In genomic region chr4:98543001-98543400, GRCm38 (mm10) we compare ENCODE assay signal across 29 mouse cellular contexts.
DNase-seq lines count a peak whose midpoint lies in the region; TF ChIP-seq lines count a peak whose summit lies in the region.
"Had no signal": no experiment of that assay in that cellular context is flagged by ENCODE, and none has a peak within 500 bp of the region (broad histone marks: within the 10 kb centered on the region; RNA-seq: fewer than 3 reads in every experiment).

No protein-coding gene starts in this region.

- H3K4me3 ChIP-seq in layer of hippocampus, adult 2 months: no peak overlapping the region
- H3K4me3 ChIP-seq: embryonic facial prominence, embryonic 10.5 days; embryonic facial prominence, embryonic 13.5 days; erythroblast, embryonic 14.5 days; forebrain, embryonic 12.5 days; forebrain, embryonic 15.5 days; gastrocnemius, adult 2 months; heart, embryonic 12.5 days; heart, embryonic 15.5 days had no signal

- no peak for TF ChIP-seq CTCF in layer of hippocampus, adult 2 months (conservative IDR thresholded peaks at IDR 0.05)

- peak; percentile 31 to 36 for DNase-seq in frontal cortex, postnatal 36 days (ENCODE audit: low spot score in 2 of 2)
- no peak for DNase-seq in frontal cortex, postnatal 10 days (ENCODE audit: low spot score in 2 of 2)
- peak in 1 of 2 experiments; percentile 18 for DNase-seq in layer of hippocampus, adult 2 months (ENCODE audit: low spot score in 2 of 2)
- no peak for DNase-seq in layer of hippocampus, postnatal 10 days (ENCODE audit: low spot score in 2 of 2)
- DNase-seq in right cerebral cortex, adult 18-20 months: peak; percentile 56
- no peak for DNase-seq in right cerebral cortex, postnatal 10 days (ENCODE audit: low spot score in 2 of 2)
- peak; percentile 69 for DNase-seq in brain, adult 2 months (ENCODE audit: low read depth, low spot score)
- DNase-seq in cerebellum, adult 18-20 months: no peak
- DNase-seq: adrenal gland, postnatal 10 days; adrenal gland, postnatal 36 days; B cell, adult 2 months; cerebellum, adult 11 months; cerebellum, adult 8-10 months; cerebellum, postnatal 36 days; embryo, embryonic 11 days; gastrocnemius, adult 2 months; gastrocnemius, postnatal 14 days; heart, adult 18-20 months; heart, postnatal 10 days; heart, postnatal 4 days had no signal

- peak overlapping the region; percentile 36; the same call in 1 of the 2 replicates for H3K27ac ChIP-seq in layer of hippocampus, adult 2 months
- H3K27ac ChIP-seq: embryonic facial prominence, embryonic 10.5 days; embryonic facial prominence, embryonic 13.5 days; forebrain, embryonic 12.5 days; forebrain, embryonic 15.5 days; gastrocnemius, adult 2 months; heart, embryonic 15.5 days; hindbrain, embryonic 14.5 days; hindbrain, postnatal 0 days had no signal

Comparison
In these comparisons a context has a peak if more than half of its experiments do, and no peak if none do; other contexts are left out.
1. DNase-seq: peak in frontal cortex, postnatal 36 days (2 of 2), right cerebral cortex, adult 18-20 months (single experiment) and brain, adult 2 months (single experiment); none in frontal cortex, postnatal 10 days (0 of 2), layer of hippocampus, postnatal 10 days (0 of 2), right cerebral cortex, postnatal 10 days (0 of 2) and cerebellum, adult 18-20 months (0 of 2).